Mouse (Mus musculus) ES-E14 (cell line): ENCODE data around the gene 1700011L22Rik.

Experiments
- CHD2 ChIP-seq: IDR thresholded peaks from 2 replicates; pipeline ENCODE4 v1.6.1; 2014; ENCODE audit warnings: mild to moderate bottlenecking, low read depth, low read length, inconsistent platforms
- HCFC1 ChIP-seq: IDR thresholded peaks from 2 replicates; pipeline ENCODE4 v1.6.1; 2012; ENCODE audit warnings: low read length, inconsistent platforms, borderline replicate concordance; ENCODE audit not compliant: insufficient read depth
- MAFK ChIP-seq: IDR thresholded peaks from 2 replicates; pipeline ENCODE4 v1.6.1; 2014; ENCODE audit warnings: mild to moderate bottlenecking, low read depth, low read length, inconsistent platforms; ENCODE audit not compliant: insufficient read depth

GRCm38 (mm10) chr8:79256076-79256705, 7.8 kb upstream of the 1700011L22Rik start:
- TF ChIP-seq CHD2 (no peak), HCFC1 (no peak), MAFK (no peak)
